Mouse (Mus musculus) Patski (cell line): ENCODE measurements around the gene Fam151b. TPM values are rescaled to one million over a fixed set of nuclear protein-coding genes. Genes with fewer than 3 reads are reported as not detected.

Experiments
- ATAC-seq: fragments of 100-300 bp; one replicate; pipeline ENCODE4 v1.8.0; 2021
- CTCF ChIA-PET: fragments of 350-600 bp; sonication (Branson Sonifier 250); formaldehyde crosslinking; loops from one replicate; lab custom pipeline; 2022; ENCODE audit warnings: inconsistent platforms; lab: Charles Lee
- POLR2A ChIA-PET: fragments of 350-600 bp; sonication (Branson Sonifier 250); formaldehyde crosslinking; loops from one replicate; lab custom pipeline; 2022; ENCODE audit warnings: antibody characterized with exemption, inconsistent platforms; lab: Charles Lee
- DNase-seq: peaks from one replicate; pipeline ENCODE4 v3.0.0-alpha.2; 2011; ENCODE audit warnings: low read depth, low spot score
- H3K27me3 ChIP-seq: fragments of 371-371 bp; one replicate; pipeline ENCODE4 v1.5.1; 2021
- CTCF ChIP-seq: fragments of 100-300 bp; IDR thresholded peaks from one replicate; pipeline ENCODE4 v1.5.1; 2021
- in situ Hi-C: fragments of 300-500 bp; cut with MboI; formaldehyde crosslinking; loops from 3 replicates; pipeline ENCODE4 v1.11.1; 2018; ENCODE audit warnings: low pct_unique_long_range_greater_than_20kb, mixed read lengths
- polyA plus RNA-seq: library from polyadenylated mRNA; unstranded; gene quantifications from one replicate; pipeline ENCODE4 v1.2.3, GENCODE M21; 2021

Fam151b gene
- 5.5 TPM for polyA plus RNA-seq

DNA sequence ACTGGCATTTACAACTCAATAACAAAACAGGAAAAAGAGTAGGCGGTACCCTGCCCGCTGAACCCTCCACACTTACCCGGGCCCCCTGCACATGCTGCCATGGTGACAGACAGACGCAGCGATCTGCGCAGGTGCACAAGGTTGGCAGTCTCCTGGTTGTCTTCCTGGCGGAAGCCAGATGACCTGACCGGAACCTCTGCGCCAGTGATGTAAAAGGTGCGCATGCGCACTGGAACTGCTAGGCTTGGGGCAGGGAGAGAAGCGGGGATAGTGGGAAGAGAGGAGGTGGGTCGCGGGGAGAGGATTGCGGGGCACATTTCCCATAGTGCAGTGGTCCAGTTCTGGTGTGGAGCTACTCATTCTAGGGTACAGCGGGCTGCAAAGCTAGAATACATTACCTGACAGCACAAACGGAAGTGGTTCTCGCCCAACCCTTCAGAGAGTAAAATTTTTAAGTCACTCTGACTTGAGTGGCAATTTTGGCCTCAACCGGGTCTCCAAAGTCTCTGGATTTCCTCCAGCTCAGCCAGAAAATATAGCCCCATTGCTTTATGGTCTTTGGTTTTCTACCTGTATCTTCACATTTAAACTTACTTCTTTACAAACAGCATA, at the start of gene Fam151b:
TSS of gene Fam151b (minus strand) at position 164 of the 612 bp plus-strand sequence.
- ChIA-PET CTCF (interaction anchor here (1.3 kb wide), 1 partner anchor 10 kb away, joined by 4 read pairs; no protein-coding TSS in a partner anchor), POLR2A (no interaction called here)
- no peak for TF ChIP-seq CTCF
- peak; percentile 100 for ATAC-seq
- peak; percentile 76 for DNase-seq
- H3K27me3 ChIP-seq: no peaks in the 10 kb centered on the region
- in situ Hi-C loops: loop anchor here (5.0 kb wide), 2 partner anchors 122 to 572 kb away; no protein-coding TSS in a partner anchor

GRCm38 (mm10) chr13:92532216-92532615, 48.4 kb upstream of the Fam151b start:
- no peak for TF ChIP-seq CTCF
- in situ Hi-C loops: no loop called here
- CTCF ChIA-PET: interaction anchor here (1.5 kb wide), 1 partner anchor 36 kb away, joined by 3 read pairs; no protein-coding TSS in a partner anchor

DNA sequence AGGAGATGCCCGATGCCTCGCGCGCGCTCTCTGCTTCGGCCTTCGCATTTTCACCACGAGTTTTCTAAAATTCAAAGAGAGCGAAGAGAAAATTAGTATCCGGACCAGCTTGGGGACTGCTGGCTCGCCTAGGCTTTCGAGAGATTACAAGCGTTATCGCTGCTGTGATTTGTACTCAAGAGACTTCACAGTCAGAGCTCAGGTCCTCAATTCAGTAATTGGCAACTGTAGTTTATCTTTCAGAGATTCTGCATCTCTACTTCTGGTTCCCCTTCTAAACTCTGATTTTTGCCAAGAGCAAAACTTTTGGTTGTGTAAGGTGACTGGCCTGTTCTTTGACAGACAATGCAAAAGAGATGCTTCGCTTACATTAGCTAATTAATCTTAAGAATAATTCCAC, 47.4 kb upstream of the Fam151b start:
- ATAC-seq (peak; percentile 4), DNase-seq (no peak)
- TF ChIP-seq CTCF: no peak
- H3K27me3 ChIP-seq: no peaks in the 10 kb centered on the region
- ChIA-PET CTCF (no interaction called here), POLR2A (interaction anchor here (0.7 to 0.9 kb wide), 2 partner anchors 12 to 38 kb away, joined by 3 read pairs; no protein-coding TSS in a partner anchor)
- in situ Hi-C loops: no loop called here

More at GRCm38 (mm10) chr13:92532216-92532615, 48.4 kb upstream of the Fam151b start:
- DNase-seq (no peak), ATAC-seq (no peak)
- no peaks in the 10 kb centered on the region for H3K27me3 ChIP-seq
- POLR2A ChIA-PET: no interaction called here

DNA sequence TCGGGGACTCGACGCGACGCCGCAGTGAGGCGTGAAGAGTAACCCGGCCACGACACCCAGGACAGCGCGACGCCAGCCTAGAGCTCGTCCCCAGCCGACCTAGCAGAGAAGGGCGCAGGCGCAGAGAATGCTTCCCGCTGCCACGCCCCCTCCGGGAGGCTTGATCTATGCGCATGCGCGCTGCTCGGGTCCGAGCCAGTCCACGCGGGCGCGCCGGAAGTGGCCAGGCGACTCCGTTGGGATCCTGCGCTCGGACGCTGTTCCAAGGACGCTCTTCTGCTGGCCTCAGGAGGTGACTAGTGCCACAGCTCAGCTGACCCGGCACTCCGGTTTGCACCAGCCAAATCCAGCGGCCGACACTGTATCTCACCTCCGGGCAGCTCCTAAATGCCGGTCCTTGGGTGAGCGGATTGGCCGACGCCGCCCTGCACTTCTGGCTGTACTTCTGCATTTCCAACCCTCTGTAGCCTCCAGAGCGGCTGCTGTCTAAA, 47.0 kb upstream of the Fam151b start, which contains the start of gene Zfyve16:
TSS of gene Zfyve16 (minus strand) at position 148 of the 491 bp plus-strand sequence.
- ATAC-seq: peak; percentile 94
- in situ Hi-C loops: no loop called here
- DNase-seq: peak; percentile 68
- ChIA-PET POLR2A (interaction anchor here (0.7 to 0.9 kb wide), 2 partner anchors 12 to 37 kb away, joined by 3 read pairs; no protein-coding TSS in a partner anchor), CTCF (no interaction called here)
- H3K27me3 ChIP-seq: no peaks in the 10 kb centered on the region
- no peak for TF ChIP-seq CTCF

DNA sequence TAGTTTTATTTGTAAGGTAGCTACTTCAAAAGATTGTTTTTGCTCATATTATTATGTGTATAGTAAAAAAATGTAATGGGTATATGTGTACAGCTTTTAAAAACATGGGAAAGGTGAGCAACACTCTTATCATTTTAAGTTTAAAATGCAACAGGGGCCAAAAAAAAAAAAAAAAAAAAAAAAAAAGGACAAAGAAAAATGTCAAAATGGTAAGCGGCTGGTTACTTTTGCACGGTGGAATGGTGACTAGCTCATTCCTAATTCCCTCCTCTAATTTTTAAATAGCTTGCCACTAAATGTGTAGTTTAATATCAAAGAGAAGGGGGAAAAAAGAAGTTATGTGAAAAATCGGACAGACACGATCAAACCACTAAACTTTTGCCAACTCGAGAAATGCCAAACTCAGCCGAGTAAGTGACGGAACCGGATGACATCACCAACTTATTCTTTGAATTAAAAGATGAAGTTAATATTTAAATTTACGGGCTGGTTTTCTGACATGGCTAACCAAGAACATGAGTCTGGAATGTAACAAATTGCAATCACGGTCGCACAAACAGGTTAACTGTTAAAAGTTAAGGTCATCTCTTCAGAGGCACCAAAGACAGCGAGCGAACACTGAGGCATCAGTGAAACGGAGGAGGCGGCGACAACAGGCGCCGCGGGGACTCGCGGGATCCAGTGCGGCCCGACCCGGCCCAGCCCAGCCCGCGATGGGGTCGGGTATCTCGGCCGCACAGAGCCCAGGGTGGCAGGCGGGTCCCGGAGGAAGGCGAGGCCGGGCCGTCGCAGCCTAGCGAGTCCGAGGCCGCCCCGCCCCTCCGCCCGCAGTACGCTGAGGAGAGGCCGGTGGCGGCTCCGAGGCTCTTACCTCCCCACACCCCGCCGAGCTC, 46.3 kb upstream of the Fam151b start:
- TF ChIP-seq CTCF: no peak
- ChIA-PET CTCF (no interaction called here), POLR2A (interaction anchor here (0.7 kb wide), 2 partner anchors 12 to 36 kb away, joined by 3 to 5 read pairs; no protein-coding TSS in a partner anchor)
- no peaks in the 10 kb centered on the region for H3K27me3 ChIP-seq
- ATAC-seq (peak; percentile 95), DNase-seq (peak; percentile 24)
- in situ Hi-C loops: no loop called here

- ChIA-PET POLR2A (no interaction called here), CTCF (interaction anchor here (1.3 kb wide), 1 partner anchor 13 kb away, joined by 4 read pairs; no protein-coding TSS in a partner anchor)
- ATAC-seq: no peak
- TF ChIP-seq CTCF: no peak
- no peak for DNase-seq
- in situ Hi-C loops: no loop called here
- H3K27me3 ChIP-seq: no peaks in the 10 kb centered on the region
These were observed 39.5 kb upstream of the Fam151b start for GRCm38 (mm10) chr13:92523178-92523813.

GRCm38 (mm10) chr13:92504871-92505270, 21.1 kb upstream of the Fam151b start:
- TF ChIP-seq CTCF: no peak
- DNase-seq: no peak
- H3K27me3 ChIP-seq: no peaks in the 10 kb centered on the region
- POLR2A ChIA-PET: no interaction called here
- CTCF ChIA-PET: interaction anchor here (1.1 kb wide), 1 partner anchor 76 kb away, joined by 3 read pairs; no protein-coding TSS in a partner anchor
- in situ Hi-C loops: no loop called here
- no peak for ATAC-seq

- POLR2A ChIA-PET: no interaction called here
These were observed 8.1 kb upstream of the Fam151b start for GRCm38 (mm10) chr13:92491923-92492322.

GRCm38 (mm10) chr13:92490817-92491216, 7.0 kb upstream of the Fam151b start:
- no peak for ATAC-seq
- in situ Hi-C loops: no loop called here
- ChIA-PET CTCF (no interaction called here), POLR2A (no interaction called here)
- no peaks in the 10 kb centered on the region for H3K27me3 ChIP-seq
- DNase-seq: no peak
- TF ChIP-seq CTCF: no peak

More at GRCm38 (mm10) chr13:92491923-92492322, 8.1 kb upstream of the Fam151b start:
- no peak for DNase-seq
- no peak for ATAC-seq
- in situ Hi-C loops: no loop called here
- TF ChIP-seq CTCF: no peak
- H3K27me3 ChIP-seq: no peaks in the 10 kb centered on the region
- CTCF ChIA-PET: interaction anchor here (1.1 kb wide), 1 partner anchor 15 kb away, joined by 3 read pairs; no protein-coding TSS in a partner anchor

- in situ Hi-C loops: loop anchor here (5.0 kb wide), 2 partner anchors 121 to 571 kb away; no protein-coding TSS in a partner anchor
- no peaks in the 10 kb centered on the region for H3K27me3 ChIP-seq
- ChIA-PET CTCF (no interaction called here), POLR2A (no interaction called here)
- DNase-seq (no peak), ATAC-seq (peak; percentile 67)
- peak; percentile 87 for TF ChIP-seq CTCF
These were observed 467 bp downstream of the Fam151b start for GRCm38 (mm10) chr13:92483348-92483747.
